Mouse (Mus musculus) heart, postnatal 0 days (tissue): ENCODE measurements around the gene Wdr83.

Source experiments
- CTCF ChIP-seq: IDR thresholded peaks from 2 replicates; pipeline ENCODE4 v1.5.1; 2016; ENCODE audit warnings: antibody characterized with exemption, control low read depth, low read depth
- EP300 ChIP-seq: IDR thresholded peaks from 2 replicates; pipeline ENCODE4 v1.6.1; 2016; ENCODE audit warnings: antibody characterized with exemption, low read depth

- TF ChIP-seq EP300 (no peak), CTCF (no peak)
Measured at GRCm38 (mm10) chr8:85123691-85124090, 42.6 kb upstream of the Wdr83 start.
